Mouse (Mus musculus) ES-E14 (cell line): ENCODE data around the gene Wap.

Source experiments
- HCFC1 ChIP-seq: IDR thresholded peaks from 2 replicates; pipeline ENCODE4 v1.6.1; 2012; ENCODE audit warnings: low read length, inconsistent platforms, borderline replicate concordance; ENCODE audit not compliant: insufficient read depth
- MAFK ChIP-seq: IDR thresholded peaks from 2 replicates; pipeline ENCODE4 v1.6.1; 2014; ENCODE audit warnings: mild to moderate bottlenecking, low read depth, low read length, inconsistent platforms; ENCODE audit not compliant: insufficient read depth
- ZNF384 ChIP-seq: IDR thresholded peaks from 2 replicates; pipeline ENCODE4 v1.6.1; 2012; ENCODE audit warnings: low read depth, low read length, inconsistent platforms

DNA sequence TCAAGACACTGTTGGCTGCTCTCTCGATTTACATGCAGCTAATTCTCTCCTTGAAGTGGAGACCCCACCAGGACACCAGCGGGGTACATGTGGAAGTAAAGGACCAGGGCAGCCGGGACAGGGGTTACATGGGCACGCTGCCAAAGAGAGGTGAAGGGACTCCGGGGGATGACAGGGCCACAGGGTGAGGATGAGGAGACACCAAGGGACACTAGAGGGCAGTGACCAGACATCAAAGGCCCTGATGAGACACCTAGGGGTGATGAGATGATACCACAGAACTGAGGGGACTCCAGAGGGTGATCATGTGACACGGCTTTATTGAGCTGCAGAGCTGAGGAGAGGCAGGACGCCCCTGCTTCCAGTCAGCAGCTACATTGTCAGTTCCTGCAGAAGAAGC is 40.9 kb downstream of the Wap start:
- no peak for TF ChIP-seq HCFC1
- no peak for TF ChIP-seq ZNF384
- TF ChIP-seq MAFK, result no peak
